Mouse (Mus musculus) C2C12 (cell line): Measurements from ENCODE around the gene H2-Aa. TPM values are rescaled to one million over a fixed set of nuclear protein-coding genes. Genes with fewer than 3 reads are reported as not detected.

Experiments
- H3K27me3 ChIP-seq: one replicate; pipeline ENCODE4 v1.6.1; 2011; ENCODE audit not compliant: control insufficient read depth, insufficient read depth, insufficient read length
- H3K36me3 ChIP-seq: one replicate; pipeline ENCODE4 v1.6.1; 2011; ENCODE audit not compliant: control insufficient read depth, insufficient read depth
- H3K4me3 ChIP-seq: one replicate; pipeline ENCODE4 v1.5.1; 2011; ENCODE audit warnings: mild to moderate bottlenecking, control low read depth; ENCODE audit not compliant: poor library complexity, insufficient read depth, severe bottlenecking
- H3K79me2 ChIP-seq: one replicate; pipeline ENCODE4 v1.6.1; 2011; ENCODE audit not compliant: control insufficient read depth, insufficient read depth
- H3K79me3 ChIP-seq: one replicate; pipeline ENCODE4 v1.6.1; 2011; ENCODE audit warnings: low read depth, control low read depth
- H3ac ChIP-seq: one replicate; pipeline ENCODE3; 2011; ENCODE audit warnings: low read depth; ENCODE audit not compliant: control insufficient read depth, insufficient read length
- CEBPB ChIP-seq: IDR thresholded peaks from one replicate; pipeline ENCODE4 v1.6.1; 2011; ENCODE audit warnings: low read depth, mild to moderate bottlenecking, control low read depth, moderate library complexity
- CTCF ChIP-seq: IDR thresholded peaks from one replicate; pipeline ENCODE4 v1.5.1; 2011; ENCODE audit not compliant: control insufficient read depth, insufficient read depth, insufficient read length
- FOSL1 ChIP-seq: IDR thresholded peaks from one replicate; pipeline ENCODE4 v1.8.0; 2011; ENCODE audit warnings: mild to moderate bottlenecking, low read length; ENCODE audit not compliant: poor library complexity, insufficient read depth, severe bottlenecking
- MAX ChIP-seq: IDR thresholded peaks from one replicate; pipeline ENCODE4 v1.6.1; 2011; ENCODE audit warnings: mild to moderate bottlenecking, control low read depth
- MYOD1 ChIP-seq: IDR thresholded peaks from one replicate; pipeline ENCODE4 v1.6.1; 2011; ENCODE audit warnings: low read depth; ENCODE audit not compliant: control insufficient read depth, insufficient read length
- MYOG ChIP-seq: IDR thresholded peaks from one replicate; pipeline ENCODE4 v1.6.1; 2011; ENCODE audit not compliant: control insufficient read depth, insufficient read length; ENCODE audit errors: extremely low read depth
- USF1 ChIP-seq: IDR thresholded peaks from one replicate; pipeline ENCODE4 v1.6.1; 2011; ENCODE audit warnings: low read depth, mild to moderate bottlenecking, control low read depth, moderate library complexity
- long read RNA-seq, 2 experiments: library from polyadenylated mRNA; unstranded; transcript quantifications; one replicate each; pipeline ENCODE4 v2.0.0; 2019 to 2020
- polyA plus RNA-seq: library from polyadenylated mRNA; unstranded; fragments of >200 nt; fragmentation: generic; extraction: Trizol; gene quantifications from one replicate; pipeline ENCODE4 v1.2.1, GENCODE M21; 2012; ENCODE audit warnings: missing spikeins

Gene H2-Aa
- polyA plus RNA-seq = not detected
- long read RNA-seq, experiment 1 = 0 reads
- long read RNA-seq, experiment 2 = 0 reads

DNA sequence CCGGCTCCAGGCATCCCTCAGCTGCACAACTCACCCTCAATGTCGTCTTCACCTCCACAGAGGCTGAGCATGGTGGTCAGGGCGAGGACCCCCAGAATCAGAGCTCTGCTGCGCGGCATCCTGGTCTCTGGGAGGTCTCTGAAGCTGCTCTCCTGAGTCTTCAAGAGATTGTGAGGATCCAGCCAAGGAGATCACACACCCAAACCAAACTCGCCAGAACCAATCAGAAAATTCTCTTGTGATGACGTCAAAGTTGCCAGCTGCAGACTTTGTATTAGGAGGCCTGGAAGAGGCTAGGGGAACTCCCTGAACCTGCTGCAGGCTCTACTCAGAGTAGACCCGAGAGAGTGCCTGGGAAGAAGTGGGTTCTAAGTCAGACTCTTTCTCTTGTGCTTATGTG is at the start of gene H2-Aa:
Gene H2-Aa, minus strand, starts transcription at position 176 of the 400 bp plus-strand sequence.
- Histone ChIP-seq H3K4me3 (no peak within 1 kb of the TSS), H3K36me3 (no peaks in the 10 kb centered on the region), H3K27me3 (peaks cover 8% of the 10 kb centered on the region), H3K79me3 (no peaks in the 10 kb centered on the region), H3K79me2 (no peaks in the 10 kb centered on the region), H3ac (no peak within 1 kb of the TSS)
- TF ChIP-seq CEBPB (no peak), MYOD1 (no peak), MAX (no peak), CTCF (no peak), USF1 (no peak), FOSL1 (no peak), MYOG (no peak)

DNA sequence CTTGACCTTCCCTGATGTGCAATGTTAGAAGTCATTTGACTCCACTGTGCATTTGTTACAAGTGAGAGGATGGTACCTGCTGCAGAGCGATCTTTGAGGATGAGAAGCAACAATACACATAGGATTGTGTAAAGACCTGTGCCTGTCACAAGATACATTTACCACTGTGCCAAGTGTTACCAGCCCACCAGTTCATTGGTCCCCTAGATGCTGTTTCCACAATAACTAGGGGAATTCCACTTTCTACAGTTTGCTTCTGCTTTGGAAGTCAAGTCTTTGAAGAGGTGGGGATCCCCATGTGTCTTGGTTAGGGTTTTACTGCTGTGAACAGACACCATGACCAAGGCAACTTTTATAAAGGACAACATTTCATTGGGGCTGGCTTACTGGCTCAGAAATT is 43.6 kb upstream of the H2-Aa start:
- H3K4me3 ChIP-seq = no peak overlapping the region
- H3K79me3 ChIP-seq = no peaks in the 10 kb centered on the region
- no peak overlapping the region for H3ac ChIP-seq
- H3K27me3 ChIP-seq = no peaks in the 10 kb centered on the region
- no peak for TF ChIP-seq MYOD1
- TF ChIP-seq CEBPB = no peak
- no peak for TF ChIP-seq USF1
- no peak for TF ChIP-seq MAX
- TF ChIP-seq CTCF = no peak
- no peaks in the 10 kb centered on the region for H3K79me2 ChIP-seq
- H3K36me3 ChIP-seq = no peaks in the 10 kb centered on the region

- H3ac ChIP-seq = no peak overlapping the region
- TF ChIP-seq MAX = no peak
- TF ChIP-seq USF1 = no peak
- no peak for TF ChIP-seq MYOD1
- TF ChIP-seq FOSL1 = no peak
- no peak for TF ChIP-seq CEBPB
- TF ChIP-seq CTCF = no peak
- TF ChIP-seq MYOG = no peak
- H3K79me3 ChIP-seq = no peaks in the 10 kb centered on the region
- H3K36me3 ChIP-seq = no peaks in the 10 kb centered on the region
- H3K4me3 ChIP-seq = no peak overlapping the region
- no peaks in the 10 kb centered on the region for H3K79me2 ChIP-seq
- no peaks in the 10 kb centered on the region for H3K27me3 ChIP-seq
Observed at GRCm38 (mm10) chr17:34329807-34330206, 42.2 kb upstream of the H2-Aa start.

DNA sequence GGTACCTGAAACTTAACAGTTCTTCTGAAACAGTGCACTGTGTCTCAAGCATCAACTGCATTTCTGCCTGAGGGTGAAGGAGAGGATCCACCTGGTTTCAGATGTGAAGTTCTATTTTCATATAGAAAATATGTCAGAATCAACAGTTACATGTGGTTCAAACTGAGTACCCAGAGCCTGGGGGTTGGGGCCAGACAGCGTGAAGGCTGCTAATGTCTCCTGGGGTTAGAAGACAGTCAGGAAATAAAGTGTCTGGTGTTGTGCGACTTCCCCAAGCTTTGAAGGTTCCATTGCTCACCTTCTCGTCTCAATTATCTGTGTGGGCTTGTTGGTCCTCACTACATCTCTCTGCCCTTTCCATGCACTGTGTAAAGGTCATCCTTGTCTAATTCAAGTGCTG is 38.8 kb upstream of the H2-Aa start:
- no peak overlapping the region for H3K4me3 ChIP-seq
- no peaks in the 10 kb centered on the region for H3K36me3 ChIP-seq
- H3K27me3 ChIP-seq = no peaks in the 10 kb centered on the region
- H3ac ChIP-seq = no peak overlapping the region
- no peaks in the 10 kb centered on the region for H3K79me3 ChIP-seq
- H3K79me2 ChIP-seq = no peaks in the 10 kb centered on the region
- TF ChIP-seq CEBPB = no peak
- no peak for TF ChIP-seq USF1
- TF ChIP-seq MYOD1 = no peak
- TF ChIP-seq CTCF = no peak
- TF ChIP-seq FOSL1 = no peak
- no peak for TF ChIP-seq MYOG
- no peak for TF ChIP-seq MAX

- no peaks in the 10 kb centered on the region for H3K79me2 ChIP-seq
- no peaks in the 10 kb centered on the region for H3K36me3 ChIP-seq
- H3ac ChIP-seq = no peak within 1 kb of the TSS
- TF ChIP-seq USF1 (no peak), MYOD1 (no peak), MYOG (no peak), MAX (no peak), FOSL1 (no peak), CTCF (no peak), CEBPB (no peak)
- H3K79me3 ChIP-seq = no peaks in the 10 kb centered on the region
- no peaks in the 10 kb centered on the region for H3K27me3 ChIP-seq
- H3K4me3 ChIP-seq = no peak within 1 kb of the TSS
Observed at GRCm38 (mm10) chr17:34325436-34325835, 37.8 kb upstream of the H2-Aa start, which contains the start of gene H2-Eb2. TSS of gene H2-Eb2 (plus strand) at chr17:34325665.

GRCm38 (mm10) chr17:34317275-34317674 is 29.7 kb upstream of the H2-Aa start:
- H3ac ChIP-seq = no peak overlapping the region
- TF ChIP-seq MYOG (no peak), USF1 (no peak), MYOD1 (no peak), FOSL1 (no peak), CEBPB (no peak), CTCF (no peak), MAX (no peak)
- H3K79me2 ChIP-seq = no peaks in the 10 kb centered on the region
- H3K4me3 ChIP-seq = no peak overlapping the region
- no peaks in the 10 kb centered on the region for H3K79me3 ChIP-seq
- peaks cover 3% of the 10 kb centered on the region for H3K27me3 ChIP-seq
- H3K36me3 ChIP-seq = no peaks in the 10 kb centered on the region
